In genomic region chr4:133050196-133050836, GRCm38 (mm10) we compare ENCODE assay signal across 11 mouse cellular contexts. TPM values are rescaled to one million over a fixed set of nuclear protein-coding genes. Genes with fewer than 3 reads are reported as not detected.
DNase-seq lines count a peak whose midpoint lies in the region; ATAC-seq lines count a peak whose summit lies in the region.
"Had no signal": no experiment of that assay in that cellular context is flagged by ENCODE, and none has a peak within 500 bp of the region (broad histone marks: within the 10 kb centered on the region; RNA-seq: fewer than 3 reads in every experiment).

No protein-coding gene starts in this region.

- ATAC-seq in kidney, embryonic 14.5 days (ENCODE audit: low FRiP score, low TSS enrichment), result no peak
- no peak for ATAC-seq in stomach, embryonic 16.5 days (ENCODE audit: insufficient read depth, low FRiP score)
- ATAC-seq: midbrain, embryonic 15.5 days had no signal

- H3K27me3 ChIP-seq in kidney, embryonic 14.5 days (ENCODE audit: control insufficient read depth, insufficient read depth, low read length), result no peaks in the 10 kb centered on the region
- no peaks in the 10 kb centered on the region for H3K27me3 ChIP-seq in stomach, embryonic 16.5 days (ENCODE audit: control insufficient read depth, insufficient read depth, low read length)
- H3K27me3 ChIP-seq: liver, embryonic 13.5 days; midbrain, embryonic 15.5 days had no signal

- H3K4me3 ChIP-seq in kidney, embryonic 14.5 days (ENCODE audit: low read length), result no peak overlapping the region
- H3K4me3 ChIP-seq in stomach, embryonic 16.5 days (replicated peaks; ENCODE audit: low read length), result no peak overlapping the region
- H3K4me3 ChIP-seq: liver, embryonic 13.5 days; midbrain, embryonic 15.5 days had no signal

- H3K27ac ChIP-seq in kidney, embryonic 14.5 days (ENCODE audit: low read depth, low read length), result no peak overlapping the region
- peak overlapping the region; percentile 24 for H3K27ac ChIP-seq in stomach, embryonic 16.5 days (ENCODE audit: low read length)
- H3K27ac ChIP-seq: liver, embryonic 13.5 days had no signal

- no peak overlapping the region for H3K4me2 ChIP-seq in kidney, embryonic 14.5 days (replicated peaks; ENCODE audit: low read depth, low read length)
- H3K4me2 ChIP-seq in stomach, embryonic 16.5 days (ENCODE audit: low read depth, low read length), result no peak overlapping the region
- H3K4me2 ChIP-seq: liver, embryonic 13.5 days; midbrain, embryonic 15.5 days had no signal

- H3K4me1 ChIP-seq in kidney, embryonic 14.5 days (ENCODE audit: control insufficient read depth, insufficient read depth, low read length), result peaks cover 89% of the 10 kb centered on the region
- peaks cover 94% of the 10 kb centered on the region for H3K4me1 ChIP-seq in stomach, embryonic 16.5 days (ENCODE audit: control insufficient read depth, insufficient read depth, low read length)

- 0 out of 2 replicates have a peak overlapping the region, but pooled peaks have one; percentile 28 for H3K9ac ChIP-seq in kidney, embryonic 14.5 days (ENCODE audit: low read depth, low read length)
- H3K9ac ChIP-seq in stomach, embryonic 16.5 days (ENCODE audit: low read length), result peak overlapping the region; percentile 19; the same call in 1 of the 2 replicates
- H3K9ac ChIP-seq: liver, embryonic 13.5 days; midbrain, embryonic 15.5 days had no signal

- peak; percentile 16 for DNase-seq in adrenal gland, postnatal 10 days
- no peak for DNase-seq in adrenal gland, postnatal 4 days (ENCODE audit: low spot score in 2 of 2)
- DNase-seq in ovary, postnatal 36 days (ENCODE audit: low spot score), result peak; percentile 24
- no peak for DNase-seq in ovary, postnatal 10 days (ENCODE audit: low spot score)
- no peak for DNase-seq in urinary bladder, adult 18-20 months (ENCODE audit: low spot score in 2 of 2)
- DNase-seq in cerebellum, postnatal 36 days, result no peak
- DNase-seq: cerebellum, postnatal 10 days; liver, embryonic 13.5 days had no signal

- no peaks in the 10 kb centered on the region for H3K9me3 ChIP-seq in kidney, embryonic 14.5 days (ENCODE audit: control insufficient read depth, low read length)
- H3K9me3 ChIP-seq in stomach, embryonic 16.5 days (replicated peaks; ENCODE audit: control insufficient read depth, low read length), result no peaks in the 10 kb centered on the region
- H3K9me3 ChIP-seq: liver, embryonic 13.5 days; midbrain, embryonic 15.5 days had no signal

- WGBS in kidney, embryonic 14.5 days, result 61% methylated on average over 9 of the region's 9 CpGs
- 63% methylated on average over 9 of the region's 9 CpGs for WGBS in stomach, embryonic 16.5 days

- H3K36me3 ChIP-seq in kidney, embryonic 14.5 days (ENCODE audit: control insufficient read depth, insufficient read depth, low read length), result peaks cover 6% of the 10 kb centered on the region
- no peaks in the 10 kb centered on the region for H3K36me3 ChIP-seq in stomach, embryonic 16.5 days (ENCODE audit: control insufficient read depth, insufficient read depth, low read length)
- H3K36me3 ChIP-seq: liver, embryonic 13.5 days; midbrain, embryonic 15.5 days had no signal

RNA-seq across cellular contexts. Expression of gene Ahdc1, which starts 39.3 kb away (rescaled TPM):
- 10 to 100 TPM; 50.8 to 74.3 TPM for total RNA-seq in adrenal gland, postnatal 10 days (2021)
- total RNA-seq in adrenal gland, postnatal 4 days (2021), result 10 to 100 TPM; 92.5 to 98.7 TPM
- 11.3 and 12.1 TPM in 2 replicates for polyA plus RNA-seq in kidney, embryonic 14.5 days (2014; fragmentation: Nextera tagmentation; extraction: Ambion mirVana)
- polyA plus RNA-seq in stomach, embryonic 16.5 days (2015; fragmentation: Nextera tagmentation; extraction: Ambion mirVana), result 4.9 and 7.1 TPM in 2 replicates

Comparison
In these comparisons a context has a peak if more than half of its experiments do, and no peak if none do; other contexts are left out.
1. DNase-seq: peak in adrenal gland, postnatal 10 days (single experiment) and ovary, postnatal 36 days (single experiment); none in adrenal gland, postnatal 4 days (0 of 2), ovary, postnatal 10 days (single experiment), urinary bladder, adult 18-20 months (0 of 2) and cerebellum, postnatal 36 days (0 of 2).